Mouse (Mus musculus) hindbrain, embryonic 15.5 days (tissue): ENCODE results near the gene Iqca. TPM values are rescaled to one million over a fixed set of nuclear protein-coding genes. Genes with fewer than 3 reads are reported as not detected.

Source experiments
- ATAC-seq: fragments of 200-750 bp; cut with Nextera tagmentation; 2 replicates; pipeline ENCODE4 v1.8.0; 2017; ENCODE audit warnings: low read depth, moderate number of reproducible peaks, moderate TSS enrichment; ENCODE audit not compliant: low FRiP score
- H3K27ac ChIP-seq: fragments of 300-500 bp; sonication (generic); replicated peaks from 2 replicates; pipeline ENCODE4 v1.5.1; 2015; ENCODE audit warnings: mild to moderate bottlenecking, inconsistent platforms
- H3K27me3 ChIP-seq: fragments of 300-500 bp; sonication (generic); 2 replicates; pipeline ENCODE4 v1.6.1; 2015; ENCODE audit warnings: control low read depth, inconsistent platforms
- H3K36me3 ChIP-seq: fragments of 300-500 bp; sonication (generic); 2 replicates; pipeline ENCODE4 v1.6.1; 2015; ENCODE audit warnings: control low read depth, inconsistent platforms
- H3K4me1 ChIP-seq: fragments of 300-500 bp; sonication (generic); replicated peaks from 2 replicates; pipeline ENCODE4 v1.6.1; 2015; ENCODE audit warnings: control low read depth, inconsistent platforms
- H3K4me2 ChIP-seq: fragments of 300-500 bp; sonication (generic); 2 replicates; pipeline ENCODE4 v1.6.1; 2015; ENCODE audit warnings: moderate library complexity, mild to moderate bottlenecking, inconsistent platforms
- H3K4me3 ChIP-seq: fragments of 300-500 bp; sonication (generic); 2 replicates; pipeline ENCODE4 v1.5.1; 2015; ENCODE audit warnings: mild to moderate bottlenecking, inconsistent platforms
- H3K9ac ChIP-seq: fragments of 300-500 bp; sonication (generic); 2 replicates; pipeline ENCODE4 v1.6.1; 2015; ENCODE audit warnings: inconsistent platforms
- H3K9me3 ChIP-seq: fragments of 300-500 bp; sonication (generic); 2 replicates; pipeline ENCODE4 v1.6.1; 2016; ENCODE audit warnings: control low read depth, inconsistent platforms
- whole genome bisulfite sequencing: fragments of 180-500 bp; shearing (Covaris S2); methylation state at CpG from one replicate; pipeline ENCODE4 v1.1.7; 2015; 5-methylcytosine and 5-hydroxymethylcytosine counted together
- polyA plus RNA-seq: library from polyadenylated mRNA; unstranded; fragments of >200 nt; fragmentation: Nextera tagmentation; extraction: Ambion mirVana; gene quantifications from 2 replicates; pipeline ENCODE4 v1.2.1, GENCODE M21; 2015

Gene Iqca
- polyA plus RNA-seq, 1 experiment from 2014 or later = 1.4 TPM

GRCm38 (mm10) chr1:90088192-90088990 lies 64.8 kb downstream of the Iqca start:
- Histone ChIP-seq H3K27me3 (no peaks in the 10 kb centered on the region), H3K4me1 (peaks cover 10% of the 10 kb centered on the region; the same call in 1 of the 2 replicates), H3K4me3 (no peak overlapping the region), H3K27ac (no peak overlapping the region), H3K9ac (no peak overlapping the region), H3K4me2 (no peak overlapping the region), H3K36me3 (no peaks in the 10 kb centered on the region), H3K9me3 (no peaks in the 10 kb centered on the region)
- no peak for ATAC-seq
- 74% methylated on average over 6 of the region's 6 CpGs for WGBS

DNA sequence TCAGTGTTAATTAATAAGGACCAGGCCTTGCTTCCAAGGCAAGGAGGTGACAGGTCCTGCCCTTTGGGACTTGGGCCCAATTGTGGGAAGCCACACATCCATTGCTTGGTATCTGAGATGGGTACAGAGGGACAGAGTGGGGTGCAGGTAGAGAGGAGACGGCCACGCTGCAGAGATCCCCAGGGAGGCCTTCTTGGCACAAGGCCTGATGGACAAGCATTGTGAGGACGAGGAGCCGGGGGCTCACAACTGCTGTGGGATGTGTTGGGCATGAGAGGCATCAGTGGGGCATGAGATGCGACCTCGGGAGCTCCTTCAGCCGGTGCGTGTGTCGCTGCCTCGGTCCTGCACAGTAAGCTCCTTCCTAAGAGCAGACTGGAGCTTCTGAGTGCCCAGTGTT lies 66.7 kb downstream of the Iqca start:
- no peak for ATAC-seq
- H3K4me1 ChIP-seq = peaks cover 10% of the 10 kb centered on the region; the same call in 1 of the 2 replicates
- H3K36me3 ChIP-seq = no peaks in the 10 kb centered on the region
- H3K4me2 ChIP-seq = no peak overlapping the region
- H3K27me3 ChIP-seq = no peaks in the 10 kb centered on the region
- no peak overlapping the region for H3K27ac ChIP-seq
- no peak overlapping the region for H3K9ac ChIP-seq
- no peaks in the 10 kb centered on the region for H3K9me3 ChIP-seq
- no peak overlapping the region for H3K4me3 ChIP-seq
- 62% methylated on average over 10 of the region's 10 CpGs for WGBS

- ATAC-seq = no peak
- WGBS = 51% methylated on average over 6 of the region's 6 CpGs
Observed at GRCm38 (mm10) chr1:90085526-90086157, 67.6 kb downstream of the Iqca start.

DNA sequence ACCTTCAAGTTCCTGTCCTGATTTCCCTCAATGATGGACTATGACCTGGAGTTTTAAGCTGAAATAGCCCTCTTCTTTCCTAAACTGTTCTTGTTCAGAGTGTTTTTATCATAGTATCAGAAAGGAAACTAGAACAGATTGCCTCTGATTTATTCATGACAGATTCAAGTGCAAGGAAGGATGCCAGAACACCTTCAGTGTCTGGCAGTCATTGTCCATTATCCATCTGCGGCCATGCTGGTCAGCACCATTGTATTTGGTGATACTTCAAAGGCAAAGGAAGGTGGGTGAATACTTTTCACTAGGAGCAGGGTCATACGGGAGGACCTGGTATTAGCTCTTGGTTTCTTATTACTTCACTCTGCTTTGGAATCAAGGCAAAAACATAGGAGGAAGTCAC lies 76.9 kb downstream of the Iqca start:
- Histone ChIP-seq H3K27me3 (no peaks in the 10 kb centered on the region), H3K9me3 (no peaks in the 10 kb centered on the region), H3K4me2 (no peak overlapping the region)

More at GRCm38 (mm10) chr1:90085526-90086157, 67.6 kb downstream of the Iqca start:
- Histone ChIP-seq H3K4me2 (no peak overlapping the region), H3K4me3 (no peak overlapping the region), H3K9ac (no peak overlapping the region), H3K9me3 (no peaks in the 10 kb centered on the region), H3K4me1 (peaks cover 10% of the 10 kb centered on the region; the same call in 1 of the 2 replicates), H3K27ac (no peak overlapping the region), H3K36me3 (no peaks in the 10 kb centered on the region), H3K27me3 (no peaks in the 10 kb centered on the region)

GRCm38 (mm10) chr1:90074779-90075178 lies 78.4 kb downstream of the Iqca start:
- 40% methylated on average over 5 of the region's 5 CpGs for WGBS
- H3K4me3 ChIP-seq = no peak overlapping the region
- H3K27me3 ChIP-seq = no peaks in the 10 kb centered on the region
- no peaks in the 10 kb centered on the region for H3K9me3 ChIP-seq
- no peak overlapping the region for H3K4me2 ChIP-seq
- no peaks in the 10 kb centered on the region for H3K36me3 ChIP-seq
- ATAC-seq = no peak
- H3K9ac ChIP-seq = no peak overlapping the region
- no peaks in the 10 kb centered on the region; the same call in 1 of the 2 replicates for H3K4me1 ChIP-seq
- H3K27ac ChIP-seq = no peak overlapping the region

More for the DNA sequence above, 76.9 kb downstream of the Iqca start:
- Histone ChIP-seq H3K36me3 (no peaks in the 10 kb centered on the region), H3K9ac (no peak overlapping the region), H3K27ac (no peak overlapping the region), H3K4me3 (no peak overlapping the region), H3K4me1 (no peaks in the 10 kb centered on the region; the same call in 1 of the 2 replicates)
- WGBS = 84% methylated on average over 2 of the region's 2 CpGs
- ATAC-seq = no peak

DNA sequence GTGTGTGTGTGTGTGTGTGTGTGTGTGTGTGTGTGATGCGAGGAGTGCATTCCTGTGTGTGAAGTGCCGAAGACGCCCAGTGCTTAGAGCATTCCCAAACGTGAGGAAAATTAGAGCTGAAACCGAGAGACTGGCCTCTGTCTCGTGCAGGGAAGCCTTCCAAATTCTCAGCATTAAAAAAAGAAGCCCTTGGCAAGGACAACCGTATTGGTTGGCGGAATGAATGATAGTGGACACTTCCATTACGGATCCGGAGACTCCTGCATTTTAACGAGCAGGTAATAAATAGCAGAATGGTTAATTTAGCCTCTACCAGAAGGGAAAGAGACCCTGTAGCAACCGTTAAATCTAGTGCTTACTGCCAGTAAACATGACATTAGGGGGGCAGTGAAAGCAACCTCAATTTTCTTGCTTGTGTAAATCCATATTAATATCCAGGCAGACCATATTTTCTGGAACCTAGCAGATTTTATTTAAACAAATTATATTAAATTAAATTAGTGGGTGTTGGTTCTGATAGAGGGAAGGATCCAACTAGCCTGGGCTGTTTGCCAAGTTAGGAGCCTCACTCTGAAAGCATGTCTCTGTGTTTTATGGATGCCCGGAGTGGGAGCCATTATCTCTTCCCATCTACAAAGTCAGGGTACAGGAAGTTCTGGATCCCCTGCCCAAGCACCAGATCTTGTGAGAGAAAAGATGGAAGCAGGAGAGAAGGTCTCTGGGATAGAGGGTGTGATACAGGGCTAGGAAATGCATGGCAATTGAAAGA lies 81.2 kb downstream of the Iqca start:
- no peaks in the 10 kb centered on the region for H3K36me3 ChIP-seq
- H3K27ac ChIP-seq = peak overlapping the region; percentile 39; the same call in 1 of the 2 replicates
- H3K4me2 ChIP-seq = no peak overlapping the region
- no peak for ATAC-seq
- no peaks in the 10 kb centered on the region for H3K27me3 ChIP-seq
- no peak overlapping the region for H3K9ac ChIP-seq
- 57% methylated on average over 13 of the region's 13 CpGs for WGBS
- H3K9me3 ChIP-seq = no peaks in the 10 kb centered on the region
- no peaks in the 10 kb centered on the region; the same call in 1 of the 2 replicates for H3K4me1 ChIP-seq
- no peak overlapping the region for H3K4me3 ChIP-seq

DNA sequence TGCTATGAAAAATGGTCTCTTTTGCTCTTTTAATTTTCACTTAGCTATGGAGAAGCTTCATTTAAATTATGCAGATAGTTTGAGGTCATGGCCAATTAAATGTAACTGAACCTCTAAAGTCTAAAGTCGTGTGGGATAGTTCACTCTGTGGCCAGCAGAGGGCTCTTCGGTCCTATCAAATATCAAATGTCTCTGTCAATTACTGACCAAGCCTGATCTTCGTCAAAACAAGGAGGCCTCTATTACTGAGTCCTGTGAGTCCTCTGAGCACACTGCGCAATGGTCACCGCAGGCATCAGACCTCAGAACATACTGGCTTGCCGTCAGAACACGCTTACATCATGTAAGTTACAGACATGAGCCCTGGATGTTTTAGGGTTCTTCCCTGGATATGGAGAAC lies 92.6 kb downstream of the Iqca start:
- peak; percentile 48; the same call in 1 of the 2 replicates for ATAC-seq
- Histone ChIP-seq H3K9ac (no peak overlapping the region), H3K9me3 (no peaks in the 10 kb centered on the region), H3K4me3 (no peak overlapping the region), H3K27me3 (peaks cover 7% of the 10 kb centered on the region; the same call in 1 of the 2 replicates), H3K27ac (no peak overlapping the region), H3K36me3 (no peaks in the 10 kb centered on the region), H3K4me1 (no peaks in the 10 kb centered on the region), H3K4me2 (no peak overlapping the region)
- WGBS = 18% methylated on average over 7 of the region's 7 CpGs

DNA sequence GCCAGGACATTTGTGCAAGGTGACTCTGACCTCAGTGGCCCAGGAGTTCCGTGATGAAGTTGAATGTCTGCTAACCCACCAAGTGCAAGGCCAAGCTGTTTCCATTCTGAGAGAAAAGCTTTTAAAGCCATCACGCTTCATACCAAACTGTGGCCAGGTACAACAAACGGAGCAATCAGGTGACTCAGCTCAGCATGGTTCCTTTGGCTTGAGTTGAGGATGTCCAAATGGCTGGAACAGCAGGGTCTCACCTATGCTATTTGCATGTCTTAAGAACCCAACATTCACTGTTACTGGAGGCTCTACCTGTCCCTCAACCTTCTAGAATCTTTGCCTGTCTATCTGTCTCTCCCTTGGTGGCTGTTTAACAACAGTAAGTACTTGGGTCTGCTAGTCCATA lies 93.1 kb downstream of the Iqca start:
- Histone ChIP-seq H3K9ac (no peak overlapping the region), H3K4me1 (no peaks in the 10 kb centered on the region), H3K36me3 (no peaks in the 10 kb centered on the region), H3K27ac (no peak overlapping the region), H3K27me3 (peaks cover 7% of the 10 kb centered on the region; the same call in 1 of the 2 replicates), H3K9me3 (no peaks in the 10 kb centered on the region), H3K4me3 (no peak overlapping the region), H3K4me2 (no peak overlapping the region)
- ATAC-seq = no peak
- WGBS = 69% methylated on average over 3 of the region's 3 CpGs

- no peak for ATAC-seq
- H3K9ac ChIP-seq = no peak overlapping the region
- 85% methylated on average over 4 of the region's 4 CpGs for WGBS
Observed at GRCm38 (mm10) chr1:90054991-90055390, 98.2 kb downstream of the Iqca start.

DNA sequence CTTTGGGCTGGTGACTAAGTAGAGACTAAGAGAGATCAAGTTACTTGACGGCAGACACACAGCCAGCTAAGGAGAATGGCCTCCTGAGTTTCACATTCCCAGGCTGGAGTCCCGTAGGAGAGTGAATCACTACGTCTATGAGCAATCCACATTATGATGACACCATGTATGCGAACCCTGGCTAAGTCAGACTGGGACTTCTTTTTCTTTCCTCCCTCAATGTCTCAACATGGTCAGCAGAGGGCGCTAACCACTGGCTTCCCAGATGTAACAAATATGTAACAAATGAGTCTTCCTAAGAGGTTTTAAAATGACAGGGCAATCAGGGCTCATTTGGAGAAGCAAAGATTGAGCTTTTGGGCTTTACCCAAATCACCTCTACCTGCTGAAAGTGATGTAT lies 101.9 kb downstream of the Iqca start:
- H3K9ac ChIP-seq = no peak overlapping the region
- H3K4me1 ChIP-seq = peaks cover 33% of the 10 kb centered on the region
- no peak overlapping the region for H3K27ac ChIP-seq
- WGBS = 32% methylated on average over 5 of the region's 5 CpGs
- no peaks in the 10 kb centered on the region for H3K9me3 ChIP-seq
- no peak overlapping the region for H3K4me2 ChIP-seq
- no peaks in the 10 kb centered on the region for H3K27me3 ChIP-seq
- H3K4me3 ChIP-seq = no peak overlapping the region
- no peak for ATAC-seq
- H3K36me3 ChIP-seq = no peaks in the 10 kb centered on the region

More at GRCm38 (mm10) chr1:90054991-90055390, 98.2 kb downstream of the Iqca start:
- peaks cover 4% of the 10 kb centered on the region; the same call in 1 of the 2 replicates for H3K27me3 ChIP-seq
- H3K4me2 ChIP-seq = no peak overlapping the region
- H3K27ac ChIP-seq = no peak overlapping the region
- H3K36me3 ChIP-seq = no peaks in the 10 kb centered on the region
- H3K9me3 ChIP-seq = no peaks in the 10 kb centered on the region
- H3K4me3 ChIP-seq = no peak overlapping the region
- peaks cover 28% of the 10 kb centered on the region for H3K4me1 ChIP-seq

DNA sequence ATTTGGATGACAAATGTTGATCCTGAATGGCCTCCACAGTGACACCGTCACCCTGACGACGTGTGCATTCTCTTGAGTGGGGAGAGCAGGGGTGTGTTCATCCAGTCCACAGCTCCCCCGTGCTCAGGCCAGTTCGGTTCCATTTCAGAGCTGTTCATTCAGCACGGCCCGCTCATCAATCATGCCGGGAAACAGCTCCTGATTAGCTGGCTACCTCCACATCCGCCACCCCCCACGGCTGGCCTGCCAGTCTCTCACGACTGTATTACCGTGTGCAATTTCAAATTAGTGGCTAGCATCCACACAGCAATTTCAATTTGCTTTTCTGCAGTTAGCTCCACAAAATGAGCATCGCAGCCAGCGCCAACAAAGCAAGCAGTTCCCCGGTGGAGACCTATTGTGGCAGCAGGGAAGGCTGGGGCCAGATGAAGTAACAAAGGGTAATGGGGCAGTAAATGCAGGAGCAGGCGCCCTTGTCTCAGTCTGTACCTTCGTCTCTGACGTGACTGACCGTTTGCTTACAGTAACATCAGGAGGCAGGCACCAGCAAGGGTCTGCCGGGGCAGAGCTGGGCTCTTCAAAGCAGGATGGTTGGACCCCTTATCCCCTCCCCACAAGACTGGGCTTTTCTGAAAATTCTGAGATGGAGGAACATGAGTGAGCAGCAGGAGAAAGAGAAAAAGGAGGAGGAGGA lies 103.0 kb downstream of the Iqca start:
- peak; percentile 58; the same call in 1 of the 2 replicates for ATAC-seq
- no peak overlapping the region for H3K9ac ChIP-seq
- peaks cover 33% of the 10 kb centered on the region for H3K4me1 ChIP-seq
- H3K36me3 ChIP-seq = no peaks in the 10 kb centered on the region
- no peak overlapping the region for H3K4me3 ChIP-seq
- H3K27ac ChIP-seq = peak overlapping the region; percentile 67
- H3K27me3 ChIP-seq = no peaks in the 10 kb centered on the region
- peak overlapping the region; percentile 10; the same call in 1 of the 2 replicates for H3K4me2 ChIP-seq
- H3K9me3 ChIP-seq = no peaks in the 10 kb centered on the region
- WGBS = 21% methylated on average over 20 of the region's 20 CpGs
